Mouse (Mus musculus) R1 (cell line): ENCODE measurements around the gene Lhpp.
A peak's percentile ranks its signal among the peaks of the same experiment; 100 is the strongest.

Experiments used
- DNase-seq: peaks from one replicate; pipeline ENCODE4 v3.0.0-alpha.2; 2018; ENCODE audit warnings: low read depth, low spot score

Lhpp gene

DNA sequence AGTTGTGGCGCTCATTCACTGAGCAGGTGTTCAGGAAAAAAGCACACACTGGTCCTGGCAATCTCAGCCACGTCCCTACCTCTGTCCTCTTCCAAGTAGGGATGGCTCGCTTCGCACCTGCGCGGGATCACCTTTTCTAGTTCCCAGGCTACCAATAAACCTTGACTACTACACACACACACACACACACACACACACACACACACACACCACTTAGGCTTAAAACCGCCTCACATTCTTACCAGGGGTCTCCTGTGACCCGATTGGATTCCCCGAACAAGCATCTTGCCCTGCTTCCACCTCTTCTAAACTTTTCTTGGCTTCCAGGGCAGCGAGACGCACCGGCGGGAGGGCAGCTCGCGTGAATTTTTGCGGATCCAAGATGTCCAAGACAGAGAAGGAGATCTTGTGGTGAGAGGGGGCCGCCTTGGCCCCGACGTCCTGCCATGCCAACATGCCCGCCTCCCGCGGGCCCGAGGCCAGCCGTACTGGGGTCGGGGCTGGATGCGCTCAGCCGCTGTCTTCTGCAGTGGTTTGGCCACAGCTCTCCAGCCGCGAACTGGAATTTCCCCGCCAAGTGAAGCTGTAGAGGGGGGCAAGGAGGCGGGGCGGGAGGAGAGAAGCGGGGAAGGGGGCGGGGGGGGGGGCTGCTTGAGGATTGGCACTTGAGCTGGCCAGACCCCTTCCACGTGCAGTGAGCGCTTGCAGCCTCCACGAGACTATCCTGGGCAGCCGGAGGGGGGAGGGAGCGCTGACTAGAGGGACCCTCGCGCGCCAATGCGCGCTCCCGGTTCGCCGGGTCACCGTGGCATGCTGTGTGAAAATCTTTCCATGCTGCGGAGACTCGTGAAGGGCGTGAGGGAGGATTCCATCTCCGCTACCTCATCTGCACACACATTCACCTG lies 11.1 kb upstream of the Lhpp start, which contains the start of gene Nkx1-2:
TSS of gene Nkx1-2 (minus strand) at position 567 of the 905 bp plus-strand sequence.
- no peak for DNase-seq

DNA sequence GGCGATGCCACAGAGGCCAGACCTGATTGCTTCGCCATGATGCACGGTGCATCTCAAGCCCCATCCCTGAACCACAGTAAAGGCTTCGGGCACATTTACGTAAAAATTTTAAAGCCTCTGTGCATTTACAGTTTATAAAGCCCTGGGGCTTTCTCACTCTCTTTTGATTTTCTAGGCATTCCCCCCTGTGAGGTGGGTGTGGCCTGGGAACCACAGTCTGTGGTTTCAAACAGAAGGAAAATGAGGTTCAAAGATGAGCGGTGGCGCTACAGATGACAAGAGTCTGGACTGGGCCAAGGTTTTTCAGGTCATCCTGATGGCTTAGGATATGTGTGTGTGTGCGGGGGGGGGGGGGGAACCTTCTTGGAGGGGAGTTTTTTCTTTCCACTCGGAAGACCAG lies 10.4 kb upstream of the Lhpp start:
- peak; percentile 56 for DNase-seq

DNA sequence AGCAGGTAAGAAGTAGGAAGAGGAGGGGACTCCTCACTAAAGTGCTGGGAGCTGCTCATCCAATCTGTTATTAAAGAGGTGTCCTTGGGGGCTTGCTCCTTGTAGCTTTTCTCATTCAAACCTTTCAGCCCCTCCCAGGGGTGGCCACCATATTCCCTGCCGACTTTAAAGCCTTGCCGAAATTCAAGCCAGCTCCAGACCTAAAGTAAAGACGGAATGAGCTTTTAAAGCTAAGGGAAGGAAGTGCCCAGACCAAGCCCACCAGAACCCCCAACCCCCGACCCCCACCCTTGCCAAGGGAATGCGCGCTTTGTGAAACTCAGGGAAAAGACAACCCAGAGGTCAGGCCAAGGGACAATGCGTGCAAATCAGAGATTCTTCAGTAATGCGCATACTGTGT lies 9.5 kb upstream of the Lhpp start:
- no peak for DNase-seq

DNA sequence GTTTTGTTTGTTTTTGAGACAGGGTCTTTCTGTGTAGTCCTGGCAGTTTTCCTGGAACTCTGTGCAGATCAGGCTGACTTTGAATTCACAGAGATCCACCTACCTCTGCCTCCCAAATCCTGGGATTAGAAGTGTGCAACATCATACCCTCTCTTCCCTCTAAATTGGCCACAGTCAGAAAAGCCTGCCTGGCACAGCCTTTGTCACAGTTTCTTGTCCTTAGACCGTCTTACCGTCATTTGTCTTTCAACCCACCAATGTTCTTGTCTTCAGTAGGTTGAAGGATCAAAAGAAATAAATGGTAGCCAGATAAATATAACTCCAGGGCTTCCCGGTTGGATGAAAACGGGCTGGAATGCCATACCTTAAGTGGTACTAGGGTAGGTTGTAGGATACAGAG lies 5.7 kb upstream of the Lhpp start:
- no peak for DNase-seq

DNA sequence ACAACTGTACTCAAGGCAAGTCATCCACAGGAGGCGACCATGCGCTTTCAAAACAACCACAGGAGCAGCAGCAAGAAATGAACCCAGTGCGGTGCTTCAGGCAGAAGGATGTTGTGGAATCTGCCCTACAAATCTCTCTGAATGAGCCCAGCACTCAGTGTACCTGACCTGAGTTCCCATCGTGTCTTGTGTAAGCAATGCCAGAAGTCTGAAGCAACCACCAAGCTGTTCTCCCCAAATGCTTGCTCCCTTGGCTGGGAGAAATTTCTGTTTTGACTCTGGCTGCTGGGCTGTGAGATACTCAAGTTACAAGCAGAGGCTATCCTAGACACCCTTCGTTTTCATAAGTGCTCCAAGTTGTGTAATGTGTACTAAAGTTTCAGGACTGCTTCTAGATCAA lies 4.7 kb upstream of the Lhpp start:
- no peak for DNase-seq

DNA sequence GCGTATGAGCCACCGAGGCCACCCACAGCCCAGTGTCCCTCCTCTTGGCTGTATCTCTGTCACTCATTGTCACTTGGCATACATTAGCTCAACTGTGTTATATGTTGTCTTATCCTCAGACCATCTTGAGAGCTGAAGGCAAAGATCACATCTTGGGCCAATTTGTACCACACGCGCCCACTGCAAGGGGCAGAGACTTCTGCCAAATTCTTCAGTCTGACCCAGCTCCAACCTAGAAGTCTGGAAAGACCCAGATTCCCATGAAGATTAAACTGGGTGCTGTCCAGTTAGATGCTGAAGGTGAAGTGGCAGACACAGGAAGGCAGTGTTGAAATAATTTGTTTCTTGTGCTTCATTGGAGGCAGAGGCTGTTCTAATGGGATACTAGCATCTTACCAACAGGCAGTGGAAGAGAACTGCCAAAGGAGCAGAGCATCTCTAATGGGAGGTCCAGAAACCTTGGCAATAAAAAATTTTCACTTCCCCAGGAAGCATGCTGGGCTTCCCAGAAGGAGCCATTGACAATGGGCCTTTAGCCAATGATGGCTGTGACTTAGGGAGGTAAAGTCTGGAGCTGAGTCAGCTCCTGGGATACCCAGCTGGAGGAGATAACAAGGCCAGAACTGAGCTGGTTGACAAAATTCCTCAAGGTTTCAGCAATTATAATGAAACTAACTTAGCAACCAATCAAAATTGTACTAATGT lies 2.0 kb upstream of the Lhpp start:
- DNase-seq, result no peak

DNA sequence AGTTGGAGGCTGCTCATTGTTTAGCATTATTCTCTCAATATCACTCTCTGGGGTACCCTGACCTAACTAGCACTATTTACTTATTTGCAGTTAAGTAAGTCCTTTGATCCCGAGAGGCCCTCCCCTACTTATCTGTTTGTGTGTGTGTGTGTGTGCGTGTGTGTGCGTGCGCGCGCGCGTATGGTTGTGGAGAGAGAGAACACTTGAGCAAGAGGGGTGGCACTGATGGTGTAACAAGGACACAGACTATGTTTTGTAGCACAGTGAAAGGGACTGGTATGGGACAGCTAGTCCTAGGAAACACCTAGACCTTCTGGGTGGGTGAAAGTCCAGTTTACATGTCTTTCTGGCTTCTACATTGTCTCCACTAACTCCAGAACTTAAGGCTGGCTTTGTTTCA lies 1.1 kb downstream of the Lhpp start:
- no peak for DNase-seq

DNA sequence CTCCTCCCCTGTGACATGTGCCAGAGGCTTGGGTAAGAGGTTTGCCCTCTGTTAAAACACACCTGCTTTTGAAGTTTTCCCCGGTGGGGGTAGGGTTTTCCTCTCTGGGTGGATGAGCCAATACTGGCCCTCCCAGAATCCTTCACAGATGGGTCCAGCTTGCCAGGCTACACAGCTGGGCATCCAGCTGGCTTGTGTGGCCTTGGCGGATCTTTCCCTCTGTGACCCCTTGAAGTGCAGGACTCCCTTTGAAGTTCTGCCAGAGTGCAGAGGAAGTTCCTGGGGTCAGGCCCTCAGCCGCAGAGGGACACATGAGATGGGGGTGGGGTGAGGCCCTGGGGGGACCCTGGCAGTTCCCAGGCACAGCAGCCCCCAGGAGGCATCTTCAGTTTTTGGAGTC lies 4.9 kb downstream of the Lhpp start:
- DNase-seq, result no peak

DNA sequence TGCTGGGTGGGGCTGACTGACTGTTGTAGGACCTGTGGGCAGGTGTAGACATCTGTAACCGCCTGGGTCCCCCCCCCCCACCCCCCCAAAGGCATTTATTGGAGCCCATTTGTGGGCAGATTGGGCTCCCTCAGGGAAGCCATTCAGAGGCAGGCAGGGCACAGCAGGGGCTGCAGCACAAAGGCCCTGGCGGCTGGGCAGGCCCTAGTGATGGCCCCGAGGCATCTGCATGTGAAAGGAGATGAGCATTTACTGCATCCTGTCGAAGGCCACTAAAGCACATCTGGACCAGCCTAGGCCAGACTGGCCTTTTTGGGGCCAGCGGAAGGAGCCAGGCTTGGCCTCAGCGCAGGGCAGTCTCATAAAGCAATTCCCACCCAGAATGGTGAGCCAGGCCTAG lies 6.0 kb downstream of the Lhpp start:
- peak; percentile 37 for DNase-seq

DNA sequence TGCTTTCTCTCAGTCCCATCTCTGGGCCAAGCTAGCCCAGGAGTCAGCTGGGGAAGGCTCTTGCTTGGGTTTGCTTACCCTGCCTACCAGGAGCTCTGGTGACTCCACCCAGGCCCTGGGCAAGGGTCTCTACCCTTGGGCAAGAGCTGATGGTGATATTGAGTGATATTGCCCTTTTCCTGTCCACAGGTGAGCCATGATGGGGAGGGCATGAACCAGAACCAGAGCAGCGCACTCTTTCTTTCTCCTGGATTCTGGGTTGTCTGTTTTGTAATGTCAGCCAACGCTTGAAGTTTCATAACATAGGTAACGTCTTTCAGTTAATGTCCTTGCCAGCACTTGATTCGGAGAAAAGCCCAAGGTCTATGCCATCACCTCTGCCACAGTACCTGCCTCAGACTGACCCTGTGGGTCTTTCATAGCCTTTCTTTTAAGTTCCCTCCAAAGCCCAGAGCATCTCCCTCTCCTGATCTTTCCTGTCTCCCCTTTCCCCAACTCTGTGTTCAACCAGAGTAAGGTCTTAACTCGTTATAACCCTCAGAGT lies 6.7 kb downstream of the Lhpp start:
- DNase-seq, result no peak

DNA sequence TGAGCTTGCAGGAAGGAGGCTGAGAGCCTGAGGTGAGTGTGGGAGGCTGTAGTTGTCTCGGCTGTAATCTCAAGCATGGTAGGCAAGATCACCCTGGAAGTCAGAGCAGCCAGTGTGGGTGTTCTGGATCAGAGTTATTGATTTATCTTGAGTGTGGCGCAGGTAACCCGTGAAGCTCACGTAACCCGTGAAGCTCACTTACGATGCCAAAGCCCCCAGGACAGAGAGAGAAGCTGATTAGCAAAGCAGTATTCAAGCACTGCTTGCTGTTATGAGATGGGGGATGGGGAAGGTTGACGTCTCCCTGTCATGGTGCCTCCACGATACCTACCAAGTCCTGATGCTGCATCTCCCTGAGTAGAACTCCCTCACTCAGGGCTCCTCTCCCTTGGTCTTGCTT lies 9.1 kb downstream of the Lhpp start:
- DNase-seq, result no peak

DNA sequence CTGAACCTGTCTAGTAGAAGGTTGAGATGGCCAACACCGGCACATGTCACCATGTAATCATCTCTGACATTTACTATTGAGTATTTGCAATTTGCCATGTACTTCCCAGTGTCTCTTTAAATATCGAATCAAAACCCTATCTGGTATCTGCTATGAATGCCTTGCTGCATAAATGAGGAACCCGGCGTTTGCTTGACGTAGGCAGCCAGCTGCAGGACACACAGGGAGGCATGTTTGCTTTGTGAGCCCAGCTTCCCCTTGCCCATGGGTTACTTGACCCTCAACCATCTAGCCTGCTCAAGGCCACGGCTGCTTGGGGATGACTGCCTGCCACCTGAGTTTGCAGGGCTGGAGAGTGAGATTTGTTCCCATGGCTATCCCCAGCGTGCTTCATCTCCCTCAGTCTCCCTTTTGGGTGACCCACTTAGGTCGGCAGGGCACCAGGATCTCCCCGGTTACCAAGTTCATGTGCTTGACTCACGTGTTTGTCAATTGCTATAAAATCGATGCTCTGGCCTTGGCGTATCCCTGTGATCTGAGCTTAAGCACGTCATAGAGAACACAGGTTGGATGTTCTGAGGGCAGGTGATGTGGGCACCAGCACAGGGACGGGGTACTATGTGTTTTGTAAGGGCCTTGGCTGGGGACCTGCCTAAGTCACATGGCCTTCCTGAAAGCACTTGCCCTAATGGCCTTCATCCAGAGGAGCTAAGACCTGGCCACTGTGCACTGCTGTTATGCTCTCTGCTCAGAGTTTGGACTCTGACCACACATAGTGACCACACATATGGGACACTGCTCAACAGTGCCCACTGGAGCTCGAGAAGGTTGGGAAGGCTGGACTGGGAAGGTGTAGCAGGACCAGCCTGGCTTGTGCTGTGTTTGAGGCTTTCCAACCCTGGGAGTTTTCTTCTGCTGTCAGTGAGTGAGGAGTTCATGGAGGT lies 9.8 kb downstream of the Lhpp start:
- no peak for DNase-seq

DNA sequence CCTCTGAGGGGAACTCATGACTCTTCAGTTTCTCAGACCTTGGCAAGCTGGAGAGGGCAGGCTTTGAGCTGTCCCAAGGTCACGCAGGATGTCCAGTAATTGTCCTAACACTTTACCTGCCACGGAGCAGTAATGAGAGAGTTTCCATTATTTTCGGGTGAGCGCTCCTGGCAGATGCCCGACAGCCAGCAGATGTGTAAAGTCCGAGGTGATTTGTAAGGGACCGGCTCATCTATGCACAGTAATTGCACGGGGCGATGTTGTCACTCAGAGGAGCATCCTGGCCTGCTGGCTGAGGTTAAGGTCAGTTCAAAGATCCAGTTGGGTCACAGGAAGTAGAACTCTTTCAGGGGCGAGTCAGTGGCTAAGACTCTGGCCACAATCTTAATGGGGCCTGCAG lies 13.7 kb downstream of the Lhpp start:
- no peak for DNase-seq

DNA sequence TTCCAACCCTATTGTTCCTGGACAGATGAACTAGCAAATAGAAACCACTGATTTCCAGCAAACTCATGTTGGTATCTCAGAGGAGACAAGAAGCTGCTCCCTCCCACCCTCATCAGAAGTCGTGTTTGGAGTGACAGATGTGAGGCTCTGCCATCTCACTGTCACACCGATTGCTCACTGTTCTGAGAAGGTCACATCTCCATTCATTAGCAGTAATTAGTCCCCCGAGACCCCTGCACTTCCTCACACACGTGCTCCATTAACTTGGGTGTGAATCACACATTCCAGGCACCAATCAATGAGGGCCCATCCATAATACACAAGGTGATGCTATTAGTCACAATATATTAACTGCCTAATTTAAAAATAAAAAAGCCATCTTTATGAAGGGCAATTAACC lies 15.7 kb downstream of the Lhpp start:
- DNase-seq, result no peak

DNA sequence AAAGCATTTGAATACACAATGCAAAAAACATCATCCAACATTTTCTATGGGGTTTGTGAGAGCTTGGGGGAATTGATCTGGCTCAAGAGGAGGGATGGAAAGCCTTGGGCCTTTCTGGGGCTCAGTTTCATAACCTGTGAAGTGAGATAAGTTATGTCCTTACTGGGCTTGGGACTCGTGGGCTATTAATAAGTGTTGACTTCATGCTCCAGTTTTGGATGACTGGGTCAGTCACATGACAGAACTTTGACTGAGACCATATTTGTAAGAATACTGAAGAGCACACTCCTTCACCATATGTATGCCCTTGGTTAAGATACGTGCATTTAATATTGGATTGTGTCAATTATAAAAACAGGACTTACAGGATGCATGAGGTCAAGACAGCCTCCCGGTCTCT lies 17.0 kb downstream of the Lhpp start:
- DNase-seq, result no peak

DNA sequence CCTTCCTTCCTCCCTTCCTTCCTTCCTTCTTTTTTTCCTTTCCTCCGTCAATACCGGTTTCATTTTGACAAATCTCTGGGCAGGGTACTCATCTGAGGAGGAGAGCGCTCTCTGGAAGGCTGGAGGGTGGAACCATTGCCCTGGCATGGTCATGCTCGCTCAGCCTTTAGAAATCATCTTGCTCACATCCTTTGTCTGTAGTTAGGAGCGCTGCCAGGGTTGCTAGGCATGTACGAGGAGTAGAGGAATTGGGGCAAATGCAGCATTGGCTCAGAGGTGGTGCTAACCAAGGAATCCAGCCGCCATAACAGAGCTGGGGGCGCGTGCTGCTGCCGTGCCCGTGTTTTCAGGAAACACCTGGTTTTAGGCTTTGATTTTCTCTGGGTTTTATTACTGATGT lies 20.9 kb downstream of the Lhpp start:
- no peak for DNase-seq

DNA sequence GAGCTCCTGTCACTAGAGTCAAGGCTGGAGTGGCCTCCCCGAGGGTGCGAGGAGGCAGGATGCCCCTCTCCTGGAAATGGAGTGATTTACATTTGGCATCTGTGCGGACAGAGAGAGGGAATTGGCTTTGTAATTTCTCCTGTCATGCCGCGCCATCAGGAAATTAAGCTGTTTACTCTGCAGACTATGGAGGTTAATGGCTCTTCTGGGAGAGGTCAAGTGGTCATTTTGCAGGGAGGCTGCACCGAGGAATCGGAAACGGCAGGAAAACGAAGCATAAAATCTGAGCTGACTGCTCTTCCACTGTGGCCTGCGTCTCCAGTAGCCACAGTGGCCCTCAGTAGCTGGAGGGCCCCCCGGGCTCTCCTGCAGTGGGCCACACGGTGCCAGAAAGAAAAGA lies 26.9 kb downstream of the Lhpp start:
- DNase-seq, result no peak

DNA sequence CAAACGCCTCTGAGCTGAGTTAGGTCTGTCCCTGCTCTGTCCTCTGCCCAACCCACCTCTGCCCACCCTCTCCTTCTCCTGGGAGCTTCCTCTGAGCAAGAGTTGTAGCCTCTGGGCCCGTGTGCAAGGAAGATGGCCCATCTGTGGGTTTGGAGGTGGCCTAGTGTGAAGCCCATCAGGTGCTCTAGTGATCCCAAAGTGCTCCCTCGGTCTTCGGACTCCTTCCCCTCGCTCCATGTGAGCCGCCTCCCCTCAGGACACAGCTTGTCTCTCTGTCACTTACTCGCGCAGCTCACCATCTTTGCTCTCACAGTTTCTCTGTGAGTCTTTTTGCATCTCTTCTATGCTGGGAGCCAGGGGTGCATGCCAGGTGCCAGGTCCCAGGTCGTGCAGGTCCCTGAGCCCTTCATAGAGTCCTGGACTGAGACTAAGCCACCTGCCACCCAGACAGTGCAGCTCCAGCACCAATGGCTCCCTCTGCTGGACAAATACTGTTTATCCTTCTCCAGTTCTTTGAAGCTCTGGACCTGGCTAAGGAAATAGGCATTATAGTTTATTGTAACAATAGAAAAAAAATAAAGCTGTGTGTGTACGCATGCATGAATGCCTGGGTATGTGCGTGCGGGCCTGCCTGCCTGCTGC lies 28.1 kb downstream of the Lhpp start:
- DNase-seq, result peak; percentile 71

DNA sequence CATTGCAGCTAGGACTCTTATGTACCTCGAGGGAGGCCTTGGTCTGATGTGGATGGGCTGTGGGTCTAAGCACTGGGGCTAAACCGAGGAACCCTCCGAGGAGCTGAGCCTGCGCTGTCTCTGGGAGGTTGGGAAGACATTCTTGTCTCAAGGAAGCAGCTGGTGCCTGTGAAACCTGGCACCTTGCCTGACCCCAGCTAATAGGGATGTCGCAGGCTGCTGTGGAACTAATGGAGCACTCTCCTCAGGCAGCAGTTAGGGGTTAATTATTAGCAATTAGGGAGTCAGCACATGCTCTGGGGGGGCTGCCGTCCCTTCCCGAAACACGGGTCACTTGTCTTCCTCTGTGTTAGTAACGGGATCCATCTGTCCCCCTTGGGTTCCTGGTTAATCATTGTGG lies 30.5 kb downstream of the Lhpp start:
- no peak for DNase-seq

DNA sequence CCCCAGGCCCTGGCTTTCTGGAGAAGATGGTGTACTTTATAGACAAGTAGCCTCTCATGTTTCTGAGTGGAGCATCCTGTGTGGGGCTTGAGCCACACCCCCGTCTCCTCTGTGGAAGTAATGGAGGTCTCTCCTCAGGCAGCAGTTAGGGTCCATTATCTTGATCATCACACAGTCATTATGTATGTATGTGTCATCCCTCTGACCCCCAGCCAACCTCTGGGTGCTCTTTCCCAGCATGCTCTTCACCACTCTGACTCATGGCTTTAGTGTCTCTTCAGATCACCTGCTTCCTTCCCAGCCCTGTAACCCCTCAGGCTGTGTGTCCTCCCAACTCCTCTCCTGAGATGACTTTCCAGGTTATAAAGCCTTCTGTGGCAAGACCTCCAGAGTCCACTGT lies 31.2 kb downstream of the Lhpp start:
- peak; percentile 26 for DNase-seq

DNA sequence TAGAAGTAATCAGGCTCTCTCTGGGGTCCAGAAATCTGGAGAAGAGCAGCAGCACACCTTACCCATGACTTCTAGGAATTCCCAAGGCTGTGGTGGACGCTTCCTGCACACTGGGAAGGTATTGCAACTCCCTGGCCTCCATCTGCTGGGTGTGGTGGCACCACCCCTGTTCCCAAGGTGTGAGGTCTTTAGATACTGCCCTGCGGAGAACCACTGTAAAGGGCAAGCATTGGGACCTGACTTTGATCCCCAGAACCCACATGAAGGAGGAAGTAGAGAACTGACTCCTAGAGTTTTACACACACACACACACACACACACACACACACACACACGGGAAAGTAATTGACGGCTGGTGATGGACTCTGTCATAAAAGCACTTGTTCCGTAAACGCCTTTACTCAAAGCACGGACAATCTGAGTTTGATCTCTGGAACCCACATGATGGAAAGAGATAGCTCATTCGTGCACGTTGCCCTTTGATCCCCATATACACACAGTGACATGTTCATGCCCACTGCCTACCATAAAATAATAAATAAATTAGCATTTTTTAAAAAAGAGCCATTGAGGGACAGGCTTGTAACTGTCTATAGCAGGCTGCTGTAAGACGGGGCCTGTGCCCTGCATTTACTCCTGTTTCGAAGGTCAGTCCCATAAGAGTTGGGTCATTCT lies 34.3 kb downstream of the Lhpp start:
- DNase-seq, result no peak
